Mouse (Mus musculus): ENCODE data around the gene Serpina1f.

Gene Serpina1f

DNA sequence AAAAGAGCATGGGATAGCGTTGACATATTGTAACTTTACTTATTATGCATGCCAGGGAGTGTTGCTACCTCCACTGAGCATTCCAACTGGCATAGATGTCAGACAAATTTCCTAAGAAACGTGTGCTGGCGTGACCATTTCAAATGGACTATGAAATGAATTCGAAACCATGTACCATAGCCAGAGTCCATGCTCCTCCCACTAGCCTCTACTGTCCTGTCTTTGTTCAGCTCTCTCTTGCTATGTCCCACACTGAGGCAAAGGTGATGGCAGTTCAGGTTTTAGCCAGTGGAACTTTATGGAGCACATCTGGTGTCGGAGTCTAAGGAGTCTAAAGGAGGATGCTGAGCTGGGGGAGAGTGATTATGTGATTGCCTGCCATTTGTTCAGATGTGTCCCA is 35.3 kb downstream of the Serpina1f start:
- no peak for DNase-seq

- DNase-seq = no peak
Observed at GRCm38 (mm10) chr12:103659171-103659570, 36.2 kb downstream of the Serpina1f start.

- DNase-seq = no peak
Observed at GRCm38 (mm10) chr12:103657991-103658390, 37.3 kb downstream of the Serpina1f start.

- DNase-seq = no peak
Observed at GRCm38 (mm10) chr12:103656848-103657626, 38.3 kb downstream of the Serpina1f start, which contains the start of gene Serpina6. Gene Serpina6 (minus strand): TSS chr12:103657212.

- DNase-seq = no peak
Observed at GRCm38 (mm10) chr12:103655123-103656044, 39.9 kb downstream of the Serpina1f start.

- DNase-seq = no peak
Observed at GRCm38 (mm10) chr12:103653836-103654235, 41.5 kb downstream of the Serpina1f start.

GRCm38 (mm10) chr12:103646314-103646713 is 49.0 kb downstream of the Serpina1f start:
- DNase-seq = no peak

GRCm38 (mm10) chr12:103644601-103645000 is 50.7 kb downstream of the Serpina1f start:
- DNase-seq = no peak

DNA sequence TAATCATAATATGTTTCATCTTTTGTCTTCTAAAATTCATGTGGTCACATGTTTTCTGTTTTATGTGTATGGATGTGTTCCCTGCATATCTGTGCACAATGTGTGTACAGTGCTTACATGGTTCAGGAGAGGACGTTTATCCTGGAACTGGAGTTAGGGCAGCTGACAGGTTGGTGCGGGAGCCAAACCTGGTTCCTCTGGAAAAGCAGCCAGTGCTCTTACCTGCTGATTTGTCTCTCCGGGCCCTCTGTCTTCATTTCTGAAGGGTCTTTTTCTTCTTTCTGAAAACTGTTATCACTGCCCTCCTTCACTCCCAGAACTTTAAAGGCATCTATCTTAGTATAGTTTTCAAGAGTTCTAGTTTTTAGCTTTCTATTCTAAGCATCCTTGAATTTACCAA is 51.5 kb downstream of the Serpina1f start:
- no peak for DNase-seq

DNA sequence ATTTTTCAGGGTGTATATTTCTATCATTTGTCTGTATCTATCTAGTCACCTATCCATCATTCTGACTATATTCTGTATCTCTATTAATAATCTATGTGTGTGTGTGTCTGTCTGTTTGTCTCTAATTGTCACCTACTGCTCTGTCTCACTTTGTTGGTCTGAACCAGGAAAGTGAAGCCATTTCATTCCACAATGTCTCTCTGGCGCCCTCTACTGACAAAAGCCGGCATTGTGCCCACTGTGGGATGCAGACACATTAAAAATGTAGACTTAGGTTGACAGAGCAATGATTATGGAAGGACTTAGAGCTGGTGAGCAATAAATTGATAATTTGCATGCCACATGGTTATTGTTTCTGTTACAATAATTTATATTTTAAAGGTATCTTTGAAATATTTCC is 52.0 kb downstream of the Serpina1f start:
- DNase-seq = peak; percentile 60 to 65
